Mouse (Mus musculus) bone marrow, adult 2 months (tissue): Measurements from ENCODE around the gene Mtcl1.

Experiments used
- CTCF ChIP-seq: fragments of 200-500 bp; IDR thresholded peaks from 2 replicates; pipeline ENCODE4 v1.5.1; 2011; ENCODE audit warnings: low read length, control low read depth; ENCODE audit not compliant: control insufficient read depth, insufficient read depth
- POLR2A ChIP-seq: fragments of 200-500 bp; IDR thresholded peaks from 2 replicates; pipeline ENCODE4 v1.6.1; 2011; ENCODE audit warnings: low read depth, mild to moderate bottlenecking, control low read depth, low read length, borderline replicate concordance; ENCODE audit not compliant: control insufficient read depth

- TF ChIP-seq CTCF, result no peak
- no peak for TF ChIP-seq POLR2A
These were observed 91.2 kb downstream of the Mtcl1 start for GRCm38 (mm10) chr17:66358026-66358978.
